Mouse (Mus musculus): ENCODE measurements around the gene Slc25a30. TPM values are rescaled to one million over a fixed set of nuclear protein-coding genes. Genes with fewer than 3 reads are reported as not detected.

The Slc25a30 gene
- polyA plus RNA-seq (2012; rRNA removed): 15.2 and 26.6 TPM in 2 replicates

GRCm38 (mm10) chr14:75786868-75787793 lies at the start of gene Slc25a30:
Gene Slc25a30, minus strand, starts transcription at chr14:75787037.

DNA sequence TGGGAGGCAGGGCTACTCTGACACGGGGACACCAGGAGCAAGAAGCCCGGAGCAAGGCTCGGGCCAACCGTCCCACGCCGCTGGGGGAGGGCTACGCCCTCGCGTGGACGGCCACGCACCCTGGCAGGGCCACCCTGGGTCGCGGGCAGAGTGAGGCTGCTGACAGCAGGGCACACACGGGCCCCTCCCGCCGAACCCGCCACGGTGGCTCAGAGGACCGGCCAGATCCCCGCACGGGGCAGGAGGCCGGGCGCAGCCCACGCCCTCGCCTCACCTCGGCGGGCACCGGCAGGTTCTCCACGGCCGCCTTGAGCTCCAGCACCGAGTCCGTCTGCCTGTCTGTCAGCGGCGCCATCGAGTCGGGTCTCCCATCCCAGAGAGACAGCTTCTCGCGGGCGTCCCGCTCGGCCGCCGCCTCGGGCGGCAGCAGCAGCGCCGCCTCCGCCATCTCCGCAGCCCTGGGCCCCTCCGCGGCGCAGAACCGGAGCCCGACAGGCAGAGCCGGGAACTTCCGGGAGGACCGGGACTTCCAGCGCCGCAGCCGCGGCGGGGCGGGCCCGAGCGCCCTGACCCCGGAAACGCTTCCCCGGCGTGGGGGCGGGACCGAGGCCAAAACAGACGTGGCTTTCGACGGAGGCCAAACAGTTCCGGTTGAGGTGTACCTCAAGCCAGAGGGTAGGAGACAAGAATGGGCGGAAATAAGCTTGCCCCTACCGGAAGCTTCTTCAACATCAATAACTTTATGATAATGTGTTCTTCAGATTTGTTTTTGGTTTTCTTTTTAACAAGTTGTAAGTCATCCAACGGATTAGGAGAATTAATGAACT lies 32.6 kb downstream of the Slc25a30 start, which contains the start of gene Cog3:
Gene Cog3, minus strand, starts transcription at position 527 of the 827 bp plus-strand sequence.

Other genes with a start within 250 kb of the Slc25a30 start
- gene Spert, start 193.9 kb downstream of the Slc25a30 start, polyA plus RNA-seq (2012; rRNA removed): not detected in 2 replicates
- gene Erich6b, start 144.8 kb downstream of the Slc25a30 start, polyA plus RNA-seq (2012; rRNA removed): not detected in 2 replicates
- 21.3 and 26.8 TPM in 2 replicates for gene Cog3, start 32.5 kb downstream of the Slc25a30 start, polyA plus RNA-seq (2012; rRNA removed)
- 2,081 and 2,547 TPM in 2 replicates for gene Tpt1, start 58.1 kb upstream of the Slc25a30 start, polyA plus RNA-seq (2012; rRNA removed)
- gene Kctd4, start 168.0 kb upstream of the Slc25a30 start, polyA plus RNA-seq (2012; rRNA removed): 0.20 and 0.46 TPM in 2 replicates
- 31.6 and 34.6 TPM in 2 replicates for gene Gtf2f2, start 223.8 kb upstream of the Slc25a30 start, polyA plus RNA-seq (2012; rRNA removed)